ENCODE assay signal across 11 mouse cellular contexts in the genomic region with DNA sequence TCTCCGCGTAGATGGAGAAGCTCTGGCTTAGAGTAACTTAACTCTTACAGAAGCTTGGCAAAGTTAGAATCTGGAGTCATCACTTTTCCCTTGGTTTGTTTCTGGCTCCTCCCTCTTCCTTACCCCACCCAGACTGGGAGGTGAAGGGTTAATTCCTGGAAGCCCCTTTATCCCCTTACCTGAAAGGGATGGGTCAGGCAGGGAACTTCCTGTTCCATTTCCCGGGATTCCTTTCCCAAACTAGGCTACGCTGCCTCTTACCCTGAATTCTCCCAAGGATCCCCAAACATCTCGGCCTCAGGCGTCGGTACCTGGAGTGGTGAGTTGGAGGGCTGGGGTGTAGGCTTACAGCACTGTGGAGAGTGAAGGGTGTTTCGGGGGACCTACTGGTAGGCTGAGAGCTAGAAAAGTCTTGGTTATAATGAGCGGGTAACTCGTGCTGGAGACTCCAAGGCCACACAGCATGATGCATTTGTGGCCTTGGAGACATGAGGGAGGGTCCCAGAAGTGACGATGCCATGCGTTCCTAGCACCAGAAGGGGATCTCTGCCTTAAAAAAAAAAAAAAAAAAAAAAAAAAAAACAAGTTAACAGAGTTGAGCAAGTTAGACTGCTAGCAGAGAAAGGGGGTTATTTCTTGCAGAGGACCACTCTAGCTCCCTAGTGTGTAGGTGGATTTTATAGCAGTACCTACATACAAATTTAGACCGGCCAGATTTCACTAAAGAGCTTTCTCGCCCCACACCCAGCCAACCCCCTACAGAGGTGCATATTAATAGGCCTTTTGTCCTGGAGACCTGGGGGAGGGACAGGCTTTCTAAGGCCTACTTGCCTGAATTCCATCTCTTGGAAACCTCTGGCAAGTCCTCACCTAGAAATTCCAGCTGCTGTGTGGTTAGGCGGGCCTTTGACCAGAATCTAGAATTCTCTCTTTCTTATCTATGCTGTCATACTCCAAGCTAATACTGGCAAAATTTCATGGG. TPM values are rescaled to one million over a fixed set of nuclear protein-coding genes. Genes with fewer than 3 reads are reported as not detected.
DNase-seq lines count a peak whose midpoint lies in the region; ATAC-seq lines count a peak whose summit lies in the region.
"Had no signal": no experiment of that assay in that cellular context is flagged by ENCODE, and none has a peak within 500 bp of the region (broad histone marks: within the 10 kb centered on the region; RNA-seq: fewer than 3 reads in every experiment).

Gene Zscan10, plus strand, starts transcription at position 216 of the 982 bp plus-strand sequence.

- H3K27me3 ChIP-seq in erythroblast, embryonic 14.5 days (ENCODE audit: control insufficient read depth), result no peaks in the 10 kb centered on the region
- peaks cover 17% of the 10 kb centered on the region for H3K27me3 ChIP-seq in megakaryocyte, embryonic 14.5 days (replicated peaks)
- H3K27me3 ChIP-seq in limb, embryonic 12.5 days, result no peaks in the 10 kb centered on the region
- no peaks in the 10 kb centered on the region for H3K27me3 ChIP-seq in stomach, embryonic 16.5 days (ENCODE audit: control insufficient read depth, insufficient read depth, low read length)

- peak within 1 kb of the TSS; percentile 67; the same call in 1 of the 2 replicates for H3K4me2 ChIP-seq in limb, embryonic 12.5 days
- H3K4me2 ChIP-seq in stomach, embryonic 16.5 days (ENCODE audit: low read depth, low read length), result peak within 1 kb of the TSS; percentile 88

- H3K9ac ChIP-seq in limb, embryonic 12.5 days (replicated peaks), result no peak within 1 kb of the TSS
- peak within 1 kb of the TSS; percentile 90 for H3K9ac ChIP-seq in stomach, embryonic 16.5 days (ENCODE audit: low read length)

- peak within 1 kb of the TSS; percentile 93 for H3K27ac ChIP-seq in limb, embryonic 12.5 days
- peak within 1 kb of the TSS; percentile 98 for H3K27ac ChIP-seq in stomach, embryonic 16.5 days (ENCODE audit: low read length)

- no peak for DNase-seq in spleen, adult 18-20 months
- no peak for DNase-seq in cerebellum, adult 18-20 months
- DNase-seq: right cerebral cortex, postnatal 4 days had no signal

- H3K4me3 ChIP-seq in erythroblast, embryonic 14.5 days (replicated peaks), result peak within 1 kb of the TSS; percentile 65
- H3K4me3 ChIP-seq in megakaryocyte, embryonic 14.5 days (replicated peaks), result peak within 1 kb of the TSS; percentile 90
- H3K4me3 ChIP-seq in limb, embryonic 12.5 days (replicated peaks), result no peak within 1 kb of the TSS
- peak within 1 kb of the TSS; percentile 55 for H3K4me3 ChIP-seq in stomach, embryonic 16.5 days (replicated peaks; ENCODE audit: low read length)

- H3K4me1 ChIP-seq in erythroblast, embryonic 14.5 days (ENCODE audit: control insufficient read depth), result peaks cover 23% of the 10 kb centered on the region
- peaks cover 42% of the 10 kb centered on the region for H3K4me1 ChIP-seq in megakaryocyte, embryonic 14.5 days
- peaks cover 26% of the 10 kb centered on the region for H3K4me1 ChIP-seq in limb, embryonic 12.5 days (replicated peaks)
- H3K4me1 ChIP-seq in stomach, embryonic 16.5 days (ENCODE audit: control insufficient read depth, insufficient read depth, low read length), result peaks cover 8% of the 10 kb centered on the region; the same call in 1 of the 2 replicates

- H3K9me3 ChIP-seq in erythroblast, embryonic 14.5 days (ENCODE audit: control insufficient read depth, low read length), result no peaks in the 10 kb centered on the region
- no peaks in the 10 kb centered on the region for H3K9me3 ChIP-seq in megakaryocyte, embryonic 14.5 days
- no peaks in the 10 kb centered on the region for H3K9me3 ChIP-seq in limb, embryonic 12.5 days
- no peaks in the 10 kb centered on the region for H3K9me3 ChIP-seq in stomach, embryonic 16.5 days (replicated peaks; ENCODE audit: control insufficient read depth, low read length)

- H3K36me3 ChIP-seq in erythroblast, embryonic 14.5 days (ENCODE audit: control insufficient read depth), result no peaks in the 10 kb centered on the region
- no peaks in the 10 kb centered on the region for H3K36me3 ChIP-seq in megakaryocyte, embryonic 14.5 days (replicated peaks; ENCODE audit: low read length)
- H3K36me3 ChIP-seq in limb, embryonic 12.5 days, result no peaks in the 10 kb centered on the region
- H3K36me3 ChIP-seq in stomach, embryonic 16.5 days (ENCODE audit: control insufficient read depth, insufficient read depth, low read length), result no peaks in the 10 kb centered on the region

- ATAC-seq in erythroblast, adult 5-6 weeks (replicated peaks; ENCODE audit: low FRiP score, poor library complexity, severe bottlenecking), result no peak
- no peak for ATAC-seq in megakaryocyte, adult 5-6 weeks (ENCODE audit: poor library complexity, severe bottlenecking)
- ATAC-seq in limb, embryonic 12.5 days (ENCODE audit: insufficient number of reproducible peaks, insufficient read depth, low FRiP score, low TSS enrichment, low read depth), result no peak
- ATAC-seq in stomach, embryonic 16.5 days (ENCODE audit: insufficient read depth, low FRiP score), result no peak

- 38% methylated on average over 15 of the region's 15 CpGs for WGBS in limb, embryonic 12.5 days
- 62% methylated on average over 15 of the region's 15 CpGs for WGBS in stomach, embryonic 16.5 days

RNA-seq across cellular contexts. Expression of gene Zscan10, which starts in this region (rescaled TPM):
- polyA plus RNA-seq in erythroblast, embryonic 14.5 days (2012), result not detected in 2 replicates
- not detected in 2 replicates for total RNA-seq in erythroblast, adult 5-6 weeks (2015; ENCODE audit: low replicate concordance)
- not detected in 2 replicates for total RNA-seq in erythroblast, adult 5-6 weeks (2017; ENCODE audit: low replicate concordance)
- polyA plus RNA-seq in megakaryocyte, embryonic 14.5 days (2012; ENCODE audit: insufficient read depth, low replicate concordance), result not detected in 2 replicates
- not detected in 2 replicates for total RNA-seq in megakaryocyte, adult 5-6 weeks (2015)
- total RNA-seq in megakaryocyte, adult 5-6 weeks (2017), result not detected in 2 replicates
- 0.37 and 0.45 TPM in 2 replicates for polyA plus RNA-seq in limb, embryonic 12.5 days (2016; fragmentation: Nextera tagmentation; extraction: Ambion mirVana)
- polyA plus RNA-seq in stomach, embryonic 16.5 days (2015; fragmentation: Nextera tagmentation; extraction: Ambion mirVana), result 0.15 TPM in 1 of 2 replicates, not detected in the other
- total RNA-seq: common myeloid progenitor, adult 5-6 weeks; layer of hippocampus, postnatal 25 days had no signal
